Mouse (Mus musculus): ENCODE measurements around the gene Erc2.

GRCm38 (mm10) chr14:28332351-28332953 lies 710.2 kb downstream of the Erc2 start:
- TF ChIP-seq MYC (IDR thresholded peaks at IDR 0.05; ENCODE audit: low read depth, low read length), result no peak
- no peak for TF ChIP-seq ZMIZ1 (IDR thresholded peaks at IDR 0.05; ENCODE audit: low read depth, low read length)
- no peak for TF ChIP-seq BHLHE40 (IDR thresholded peaks at IDR 0.05; ENCODE audit: low read depth, low read length)
- no peak for TF ChIP-seq CTCF (conservative IDR thresholded peaks at IDR 0.05 in 1 of 2, IDR thresholded peaks at IDR 0.05 in 1 of 2; ENCODE audit: low read depth in 2 of 2, low read length in 2 of 2)
- no peak for TF ChIP-seq RAD21 (IDR thresholded peaks at IDR 0.05; ENCODE audit: low read depth, low read length)
- no peak for TF ChIP-seq MAZ (IDR thresholded peaks at IDR 0.05; ENCODE audit: low read depth, low read length)
- no peak for TF ChIP-seq EP300 (IDR thresholded peaks at IDR 0.05; ENCODE audit: low read length)
- TF ChIP-seq NELFE (IDR thresholded peaks at IDR 0.05; ENCODE audit: low read depth, low read length), result no peak

Data from CH12.LX (cell line).